Mouse (Mus musculus): Measurements from ENCODE around the gene Lcp1. TPM values are rescaled to one million over a fixed set of nuclear protein-coding genes. Genes with fewer than 3 reads are reported as not detected.

The Lcp1 gene
- total and polyA plus RNA-seq, 3 experiments: 258 to 777 (median 373) TPM

DNA sequence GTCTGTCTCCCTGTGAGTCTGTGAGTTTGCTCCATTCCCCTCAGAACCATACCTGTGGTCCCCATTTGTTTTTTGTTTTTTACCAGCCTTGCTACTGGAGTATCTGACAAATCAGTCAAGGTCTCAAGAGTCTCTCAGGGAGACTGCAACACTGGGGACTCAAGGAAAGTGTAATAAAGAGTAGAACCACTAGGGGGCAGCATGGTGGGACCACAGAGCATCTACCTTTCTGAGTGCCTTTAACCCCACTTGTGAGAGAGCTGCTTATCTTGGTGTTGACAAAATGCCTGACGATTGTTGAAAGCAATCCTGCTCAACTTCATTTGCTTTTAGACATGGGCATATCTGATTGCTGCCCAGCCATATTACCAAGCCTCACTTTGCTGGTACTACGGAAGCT lies 98.9 kb downstream of the Lcp1 start:
- in situ Hi-C loops (cut with MboI; ENCODE audit: low pct_ligation_motif_present, low pct_unique_long_range_greater_than_20kb, low sequenced_read_pairs): no loop called here
- H3K4me2 ChIP-seq (ENCODE audit: insufficient read depth, low read depth, poor library complexity, severe bottlenecking): no peak overlapping the region
- H3K36me3 ChIP-seq (replicated peaks in 1 of 2; ENCODE audit: control insufficient read depth in 1 of 2, insufficient read depth in 1 of 2, low read length in 1 of 2): peaks cover 54 to 64% of the 10 kb centered on the region in 2 experiments
- H3K9me3 ChIP-seq (replicated peaks; ENCODE audit: low read length): no peaks in the 10 kb centered on the region
- dilution Hi-C loops (cut with MboI; ENCODE audit: extremely low pct_ligation_motif_present, extremely low pct_unique_long_range_greater_than_20kb, low sequenced_read_pairs): no loop called here
- H3K79me2 ChIP-seq (replicated peaks; ENCODE audit: control insufficient read depth, extremely low read depth, insufficient read depth, poor library complexity, severe bottlenecking): no peaks in the 10 kb centered on the region
- peaks cover 0 to 20% of the 10 kb centered on the region in 2 experiments; a peak in 2 of 4 replicates for H3K4me1 ChIP-seq (ENCODE audit: control insufficient read depth in 1 of 2, insufficient read depth in 2 of 2)
- H3K4me3 ChIP-seq (replicated peaks in 1 of 3; ENCODE audit: low read depth in 2 of 3, low read length in 2 of 3, poor library complexity in 1 of 3): no peak overlapping the region
- H3K9ac ChIP-seq (ENCODE audit: insufficient read depth, low read depth): no peak overlapping the region
- DNase-seq (ENCODE audit: extremely low read depth): peak; percentile 70
- TF ChIP-seq BHLHE40 (IDR thresholded peaks at IDR 0.05; ENCODE audit: low read depth, low read length): no peak
- peak; percentile 69 for TF ChIP-seq CTCF (conservative IDR thresholded peaks at IDR 0.05 in 1 of 2, IDR thresholded peaks at IDR 0.05 in 1 of 2; ENCODE audit: low read depth in 2 of 2, low read length in 2 of 2)
- peak; percentile 50 for TF ChIP-seq SMC3 (IDR thresholded peaks at IDR 0.05; ENCODE audit: low read depth, low read length)
- no peak for TF ChIP-seq IRF4 (IDR thresholded peaks at IDR 0.05; ENCODE audit: low read depth, low read length)
- no peak for TF ChIP-seq SIN3A (IDR thresholded peaks at IDR 0.05; ENCODE audit: low read length)
- TF ChIP-seq RAD21 (IDR thresholded peaks at IDR 0.05; ENCODE audit: low read depth, low read length): peak; percentile 31
- H3K27me3 ChIP-seq (replicated peaks): no peaks in the 10 kb centered on the region
- H3K27ac ChIP-seq (ENCODE audit: insufficient read depth, low read depth): no peak overlapping the region

DNA sequence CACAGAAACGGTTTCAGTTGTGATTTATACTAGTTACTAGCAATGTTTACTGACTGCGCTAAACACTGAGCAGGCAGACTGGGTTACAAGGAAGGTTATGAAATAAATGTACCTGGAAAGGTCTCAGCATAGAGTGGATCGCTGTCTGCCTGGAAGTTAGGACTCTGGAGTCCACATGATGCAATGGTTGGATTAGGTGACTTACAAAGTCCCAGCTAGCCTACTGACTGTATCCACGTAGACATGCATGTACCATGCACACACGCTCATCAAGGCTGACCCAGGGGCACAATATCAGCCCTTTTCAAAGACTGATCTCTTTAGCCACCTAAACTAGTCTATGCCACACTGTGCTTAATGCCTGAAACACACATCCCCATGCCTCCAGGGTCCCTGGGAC lies 102.2 kb downstream of the Lcp1 start:
- Histone ChIP-seq H3K9ac (ENCODE audit: insufficient read depth, low read depth) (no peak overlapping the region), H3K36me3 (replicated peaks in 1 of 2; ENCODE audit: control insufficient read depth in 1 of 2, insufficient read depth in 1 of 2, low read length in 1 of 2) (peaks cover 21 to 31% of the 10 kb centered on the region in 2 experiments), H3K4me3 (replicated peaks in 1 of 3; ENCODE audit: low read depth in 2 of 3, low read length in 2 of 3, poor library complexity in 1 of 3) (no peak overlapping the region), H3K27me3 (replicated peaks) (no peaks in the 10 kb centered on the region), H3K9me3 (replicated peaks; ENCODE audit: low read length) (no peaks in the 10 kb centered on the region), H3K27ac (ENCODE audit: insufficient read depth, low read depth) (no peak overlapping the region), H3K79me2 (replicated peaks; ENCODE audit: control insufficient read depth, extremely low read depth, insufficient read depth, poor library complexity, severe bottlenecking) (no peaks in the 10 kb centered on the region), H3K4me1 (ENCODE audit: control insufficient read depth in 1 of 2, insufficient read depth in 2 of 2) (no peaks in the 10 kb centered on the region; a peak in 1 of 4 replicates), H3K4me2 (ENCODE audit: insufficient read depth, low read depth, poor library complexity, severe bottlenecking) (no peak overlapping the region)
- in situ Hi-C loops (cut with MboI; ENCODE audit: low pct_ligation_motif_present, low pct_unique_long_range_greater_than_20kb, low sequenced_read_pairs) (no loop called here), dilution Hi-C loops (cut with MboI; ENCODE audit: extremely low pct_ligation_motif_present, extremely low pct_unique_long_range_greater_than_20kb, low sequenced_read_pairs) (no loop called here)
- DNase-seq (ENCODE audit: extremely low read depth): no peak
- TF ChIP-seq ZMIZ1 (IDR thresholded peaks at IDR 0.05; ENCODE audit: low read depth, low read length): no peak
- TF ChIP-seq ZC3H11A (IDR thresholded peaks at IDR 0.05; ENCODE audit: low read depth, low read length): no peak
- no peak for TF ChIP-seq E2F4 (IDR thresholded peaks at IDR 0.05; ENCODE audit: insufficient replicate concordance, low read depth, low read length)
- no peak for TF ChIP-seq PAX5 (IDR thresholded peaks at IDR 0.05; ENCODE audit: low read length)
- no peak for TF ChIP-seq KAT2A (IDR thresholded peaks at IDR 0.05; ENCODE audit: insufficient replicate concordance, low read length)
- TF ChIP-seq UBTF (IDR thresholded peaks at IDR 0.05; ENCODE audit: low read depth, low read length): no peak
- TF ChIP-seq RCOR1 (conservative IDR thresholded peaks at IDR 0.05; ENCODE audit: low read depth, low read length): no peak
- no peak for TF ChIP-seq IRF4 (IDR thresholded peaks at IDR 0.05; ENCODE audit: low read depth, low read length)

DNA sequence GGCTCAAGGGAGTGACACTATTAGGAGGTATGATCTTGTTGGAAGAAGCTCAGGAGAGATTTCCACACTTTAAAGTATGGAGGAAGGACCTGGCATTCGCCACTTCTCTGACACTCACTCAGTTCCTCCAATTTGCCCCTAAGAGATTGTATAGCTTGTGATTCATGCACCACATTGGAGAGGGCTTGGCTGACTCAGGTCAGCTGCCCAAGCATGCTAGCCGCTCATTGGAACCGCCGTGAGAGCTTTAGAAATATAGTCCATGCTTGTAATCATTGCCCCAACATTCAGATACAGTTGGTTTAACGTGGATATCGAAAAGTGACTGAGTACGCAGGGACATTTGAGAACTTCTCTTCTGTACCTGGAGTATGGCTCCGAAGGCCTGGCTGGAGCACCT lies 104.7 kb downstream of the Lcp1 start:
- Histone ChIP-seq H3K4me2 (ENCODE audit: insufficient read depth, low read depth, poor library complexity, severe bottlenecking) (no peak overlapping the region), H3K79me2 (replicated peaks; ENCODE audit: control insufficient read depth, extremely low read depth, insufficient read depth, poor library complexity, severe bottlenecking) (no peaks in the 10 kb centered on the region), H3K9ac (ENCODE audit: insufficient read depth, low read depth) (no peak overlapping the region), H3K27me3 (replicated peaks) (no peaks in the 10 kb centered on the region), H3K9me3 (replicated peaks; ENCODE audit: low read length) (no peaks in the 10 kb centered on the region), H3K36me3 (replicated peaks in 1 of 2; ENCODE audit: control insufficient read depth in 1 of 2, insufficient read depth in 1 of 2, low read length in 1 of 2) (peaks cover 8 to 9% of the 10 kb centered on the region in 2 experiments), H3K27ac (ENCODE audit: insufficient read depth, low read depth) (no peak overlapping the region), H3K4me3 (replicated peaks in 1 of 3; ENCODE audit: low read depth in 2 of 3, low read length in 2 of 3, poor library complexity in 1 of 3) (no peak overlapping the region), H3K4me1 (ENCODE audit: control insufficient read depth in 1 of 2, insufficient read depth in 2 of 2) (peaks cover 0 to 21% of the 10 kb centered on the region in 2 experiments; a peak in 2 of 4 replicates)
- dilution Hi-C loops (cut with MboI; ENCODE audit: extremely low pct_ligation_motif_present, extremely low pct_unique_long_range_greater_than_20kb, low sequenced_read_pairs) (no loop called here), in situ Hi-C loops (cut with MboI; ENCODE audit: low pct_ligation_motif_present, low pct_unique_long_range_greater_than_20kb, low sequenced_read_pairs) (no loop called here)
- no peak for DNase-seq (ENCODE audit: extremely low read depth)
- TF ChIP-seq ZNF384 (IDR thresholded peaks at IDR 0.05; ENCODE audit: low read depth, low read length) (no peak), EP300 (IDR thresholded peaks at IDR 0.05; ENCODE audit: low read length) (no peak), USF2 (conservative IDR thresholded peaks at IDR 0.05; ENCODE audit: low read depth, low read length) (no peak), MEF2A (IDR thresholded peaks at IDR 0.05; ENCODE audit: borderline replicate concordance, low read depth, low read length) (no peak), PAX5 (IDR thresholded peaks at IDR 0.05; ENCODE audit: low read length) (no peak), JUN (IDR thresholded peaks at IDR 0.05; ENCODE audit: insufficient read depth, low read depth, low read length) (no peak), SIN3A (IDR thresholded peaks at IDR 0.05; ENCODE audit: low read length) (no peak), JUND (conservative IDR thresholded peaks at IDR 0.05; ENCODE audit: low read depth, low read length) (no peak), TBP (conservative IDR thresholded peaks at IDR 0.05; ENCODE audit: low read depth, low read length) (no peak), E2F4 (IDR thresholded peaks at IDR 0.05; ENCODE audit: insufficient replicate concordance, low read depth, low read length) (no peak)
